Comparison of ENCODE assay signal across 12 mouse cellular contexts in the genomic region with DNA sequence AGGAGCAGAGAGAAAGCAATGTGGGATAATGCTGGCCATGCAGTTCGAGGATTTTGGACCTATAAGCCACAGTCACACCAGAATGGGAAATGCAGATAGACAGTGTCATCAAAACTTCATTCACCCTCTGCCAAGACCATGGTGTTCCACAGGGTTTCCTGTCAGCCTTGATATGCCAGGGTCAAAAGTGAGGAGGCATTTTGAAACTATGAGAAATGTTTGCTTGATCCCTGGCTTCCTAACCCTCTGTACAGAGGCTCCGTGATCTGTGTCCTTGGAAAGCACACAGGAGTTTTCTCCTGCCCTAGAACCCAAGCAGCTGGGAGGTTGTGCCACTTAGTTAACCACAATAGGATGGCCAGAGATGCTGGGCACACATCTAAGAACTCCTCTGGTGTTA.
"Had no signal": no experiment of that assay in that cellular context is flagged by ENCODE, and none has a peak within 500 bp of the region (broad histone marks: within the 10 kb centered on the region; RNA-seq: fewer than 3 reads in every experiment).

No protein-coding gene starts in this region.

- H3K9ac ChIP-seq: kidney, embryonic 15.5 days; limb, embryonic 12.5 days; liver, embryonic 12.5 days; stomach, embryonic 15.5 days had no signal

- H3K4me1 ChIP-seq: liver, embryonic 12.5 days had no signal

- H3K27ac ChIP-seq: kidney, embryonic 15.5 days; limb, embryonic 12.5 days; liver, embryonic 12.5 days; stomach, embryonic 15.5 days had no signal

- ATAC-seq: intestine, embryonic 16.5 days; liver, embryonic 12.5 days had no signal

- H3K4me3 ChIP-seq: kidney, embryonic 15.5 days; limb, embryonic 12.5 days; liver, embryonic 12.5 days; stomach, embryonic 15.5 days had no signal

- H3K4me2 ChIP-seq: kidney, embryonic 15.5 days; limb, embryonic 12.5 days; liver, embryonic 12.5 days; stomach, embryonic 15.5 days had no signal

- DNase-seq: kidney, adult 2 months; kidney, postnatal 14 days; layer of hippocampus, adult 9-11 months; layer of hippocampus, postnatal 36 days; right cerebral cortex, postnatal 14 days; thymus, adult 2 months; thymus, postnatal 25 days had no signal

- H3K27me3 ChIP-seq: kidney, embryonic 15.5 days; limb, embryonic 12.5 days; stomach, embryonic 15.5 days had no signal

- H3K9me3 ChIP-seq: kidney, embryonic 15.5 days; limb, embryonic 12.5 days; liver, embryonic 12.5 days; stomach, embryonic 15.5 days had no signal

- H3K36me3 ChIP-seq: kidney, embryonic 15.5 days; limb, embryonic 12.5 days; liver, embryonic 12.5 days; stomach, embryonic 15.5 days had no signal
